Mouse (Mus musculus): Measurements from ENCODE around the gene Txndc5.

The Txndc5 gene

GRCm38 (mm10) chr13:38528687-38529294 is at the start of gene Txndc5:
Gene Txndc5 (minus strand): TSS chr13:38528824.
- DNase-seq = no peak

- no peak for DNase-seq
These were observed 46.0 kb upstream of the Txndc5 start for GRCm38 (mm10) chr13:38574668-38575067.

- DNase-seq = no peak
These were observed 44.7 kb upstream of the Txndc5 start for GRCm38 (mm10) chr13:38573281-38573680.

GRCm38 (mm10) chr13:38565245-38565644 is 36.6 kb upstream of the Txndc5 start:
- no peak for DNase-seq

- no peak for DNase-seq
These were observed 26.0 kb upstream of the Txndc5 start for GRCm38 (mm10) chr13:38554611-38555010.

GRCm38 (mm10) chr13:38554210-38554609 is 25.6 kb upstream of the Txndc5 start:
- DNase-seq = no peak

GRCm38 (mm10) chr13:38548681-38549080 is 20.1 kb upstream of the Txndc5 start:
- peak; percentile 51 for DNase-seq

GRCm38 (mm10) chr13:38547717-38548116 is 19.1 kb upstream of the Txndc5 start:
- DNase-seq = no peak

GRCm38 (mm10) chr13:38546754-38547153 is 18.1 kb upstream of the Txndc5 start:
- peak; percentile 39 to 41 for DNase-seq

- DNase-seq = no peak
These were observed 16.8 kb upstream of the Txndc5 start for GRCm38 (mm10) chr13:38545460-38545859.

GRCm38 (mm10) chr13:38544769-38545445 is 16.3 kb upstream of the Txndc5 start:
- DNase-seq = no peak

GRCm38 (mm10) chr13:38543455-38544125 is 15.0 kb upstream of the Txndc5 start:
- DNase-seq = no peak

GRCm38 (mm10) chr13:38539192-38539900 is 10.7 kb upstream of the Txndc5 start:
- no peak for DNase-seq

- DNase-seq = no peak
These were observed 8.9 kb upstream of the Txndc5 start for GRCm38 (mm10) chr13:38537521-38537920.

- DNase-seq = no peak
These were observed 6.1 kb upstream of the Txndc5 start for GRCm38 (mm10) chr13:38534731-38535130.

- no peak for DNase-seq
These were observed 5.4 kb upstream of the Txndc5 start for GRCm38 (mm10) chr13:38534016-38534415.

GRCm38 (mm10) chr13:38533461-38533860 is 4.8 kb upstream of the Txndc5 start:
- no peak for DNase-seq

GRCm38 (mm10) chr13:38531498-38531897 is 2.9 kb upstream of the Txndc5 start:
- DNase-seq = no peak

- no peak for DNase-seq
These were observed 952 bp upstream of the Txndc5 start for GRCm38 (mm10) chr13:38529576-38529975.

GRCm38 (mm10) chr13:38527797-38528650 is 600 bp downstream of the Txndc5 start:
- DNase-seq = peak; percentile 96

- DNase-seq = no peak
These were observed 1.4 kb downstream of the Txndc5 start for GRCm38 (mm10) chr13:38527041-38527796.

GRCm38 (mm10) chr13:38526116-38526515 is 2.5 kb downstream of the Txndc5 start:
- DNase-seq = no peak

All from B cell, adult 2 months (primary cell).